Mouse (Mus musculus): Measurements from ENCODE around the gene Hist1h3d.
"Not testable (repeated sequence)": the region's sequence is repeated elsewhere in the genome, so short reads cannot be mapped to it uniquely, and the experiment has no call there.

Hist1h3d gene

GRCm38 (mm10) chr13:23570261-23571021 is 5.1 kb upstream of the Hist1h3d start:
- not testable (repeated sequence) for DNase-seq

GRCm38 (mm10) chr13:23571022-23571503 is 4.5 kb upstream of the Hist1h3d start, which contains the start of the genes Hist1h2ae and Hist1h2bg:
Gene Hist1h2ae, minus strand, starts transcription at chr13:23571220.
Gene Hist1h2bg, plus strand, starts transcription at chr13:23571396.
- peak; percentile 52 to 73 for DNase-seq

GRCm38 (mm10) chr13:23571504-23572217 is 3.9 kb upstream of the Hist1h3d start:
- DNase-seq: not testable (repeated sequence)

- DNase-seq: no peak
Observed at GRCm38 (mm10) chr13:23572218-23573033, 3.1 kb upstream of the Hist1h3d start.

GRCm38 (mm10) chr13:23573034-23573897 is 2.3 kb upstream of the Hist1h3d start:
- not testable (repeated sequence) for DNase-seq

GRCm38 (mm10) chr13:23573898-23574524 is 1.6 kb upstream of the Hist1h3d start, which contains the start of the genes Hist1h2bf and Hist1h2ad:
Gene Hist1h2bf, minus strand, starts transcription at chr13:23574196.
Gene Hist1h2ad, plus strand, starts transcription at chr13:23574381.
- peak; percentile 67 to 82 for DNase-seq

- DNase-seq: not testable (repeated sequence)
Observed at GRCm38 (mm10) chr13:23574546-23575170, 905 bp upstream of the Hist1h3d start.

- DNase-seq: not testable (repeated sequence)
Observed at GRCm38 (mm10) chr13:23575864-23576313, 326 bp downstream of the Hist1h3d start.

GRCm38 (mm10) chr13:23576351-23576881 is 853 bp downstream of the Hist1h3d start:
- no peak for DNase-seq

- no peak for DNase-seq
Observed at GRCm38 (mm10) chr13:23576906-23577639, 1.5 kb downstream of the Hist1h3d start.

- DNase-seq: no peak
Observed at GRCm38 (mm10) chr13:23577835-23578234, 2.3 kb downstream of the Hist1h3d start.

GRCm38 (mm10) chr13:23581408-23582218 is 6.0 kb downstream of the Hist1h3d start, which contains the start of gene Hist1h4d:
Gene Hist1h4d, plus strand, starts transcription at chr13:23581598.
- peak; percentile 88 to 97 for DNase-seq

- DNase-seq: no peak
Observed at GRCm38 (mm10) chr13:23582219-23583056, 6.9 kb downstream of the Hist1h3d start.

GRCm38 (mm10) chr13:23583387-23584068 is 8.0 kb downstream of the Hist1h3d start:
- DNase-seq: no peak

- DNase-seq: no peak
Observed at GRCm38 (mm10) chr13:23584331-23584730, 8.8 kb downstream of the Hist1h3d start.

GRCm38 (mm10) chr13:23585029-23585441 is 9.5 kb downstream of the Hist1h3d start:
- DNase-seq: peak; percentile 47 to 57

Data from cerebellum, postnatal 36 days (tissue).